Mouse (Mus musculus) hindbrain, embryonic 15.5 days (tissue): Measurements from ENCODE around the gene Gtpbp1. TPM values are rescaled to one million over a fixed set of nuclear protein-coding genes. Genes with fewer than 3 reads are reported as not detected.

ENCODE experiments used
- ATAC-seq: fragments of 200-750 bp; cut with Nextera tagmentation; 2 replicates; pipeline ENCODE4 v1.8.0; 2017; ENCODE audit warnings: low read depth, moderate number of reproducible peaks, moderate TSS enrichment; ENCODE audit not compliant: low FRiP score
- H3K27ac ChIP-seq: fragments of 300-500 bp; sonication (generic); replicated peaks from 2 replicates; pipeline ENCODE4 v1.5.1; 2015; ENCODE audit warnings: mild to moderate bottlenecking, inconsistent platforms
- H3K27me3 ChIP-seq: fragments of 300-500 bp; sonication (generic); 2 replicates; pipeline ENCODE4 v1.6.1; 2015; ENCODE audit warnings: control low read depth, inconsistent platforms
- H3K36me3 ChIP-seq: fragments of 300-500 bp; sonication (generic); 2 replicates; pipeline ENCODE4 v1.6.1; 2015; ENCODE audit warnings: control low read depth, inconsistent platforms
- H3K4me1 ChIP-seq: fragments of 300-500 bp; sonication (generic); replicated peaks from 2 replicates; pipeline ENCODE4 v1.6.1; 2015; ENCODE audit warnings: control low read depth, inconsistent platforms
- H3K4me2 ChIP-seq: fragments of 300-500 bp; sonication (generic); 2 replicates; pipeline ENCODE4 v1.6.1; 2015; ENCODE audit warnings: moderate library complexity, mild to moderate bottlenecking, inconsistent platforms
- H3K4me3 ChIP-seq: fragments of 300-500 bp; sonication (generic); 2 replicates; pipeline ENCODE4 v1.5.1; 2015; ENCODE audit warnings: mild to moderate bottlenecking, inconsistent platforms
- H3K9ac ChIP-seq: fragments of 300-500 bp; sonication (generic); 2 replicates; pipeline ENCODE4 v1.6.1; 2015; ENCODE audit warnings: inconsistent platforms
- H3K9me3 ChIP-seq: fragments of 300-500 bp; sonication (generic); 2 replicates; pipeline ENCODE4 v1.6.1; 2016; ENCODE audit warnings: control low read depth, inconsistent platforms
- WGBS: fragments of 180-500 bp; shearing (Covaris S2); methylation state at CpG from one replicate; pipeline ENCODE4 v1.1.7; 2015; 5-methylcytosine and 5-hydroxymethylcytosine counted together
- polyA plus RNA-seq: library from polyadenylated mRNA; unstranded; fragments of >200 nt; fragmentation: Nextera tagmentation; extraction: Ambion mirVana; gene quantifications from 2 replicates; pipeline ENCODE4 v1.2.1, GENCODE M21; 2015

Gene Gtpbp1
- polyA plus RNA-seq, 1 experiment from 2014 or later: 50.1 TPM

- no peaks in the 10 kb centered on the region for H3K36me3 ChIP-seq
- peak overlapping the region; percentile 90 for H3K4me2 ChIP-seq
- ATAC-seq: no peak
- H3K27me3 ChIP-seq: no peaks in the 10 kb centered on the region
- H3K27ac ChIP-seq: peak overlapping the region; percentile 94
- H3K9me3 ChIP-seq: no peaks in the 10 kb centered on the region
- peaks cover 70% of the 10 kb centered on the region for H3K4me1 ChIP-seq
- peak overlapping the region; percentile 95 for H3K4me3 ChIP-seq
- 0% methylated on average over 33 of the region's 33 CpGs for WGBS
- peak overlapping the region; percentile 90 for H3K9ac ChIP-seq
Observed at GRCm38 (mm10) chr15:79687175-79687574, 3.5 kb upstream of the Gtpbp1 start.

- H3K27me3 ChIP-seq: no peaks in the 10 kb centered on the region
- H3K4me2 ChIP-seq: peak within 1 kb of the TSS; percentile 90
- peak within 1 kb of the TSS; percentile 94 for H3K27ac ChIP-seq
- H3K4me3 ChIP-seq: peak within 1 kb of the TSS; percentile 95
- no peaks in the 10 kb centered on the region for H3K36me3 ChIP-seq
- no peaks in the 10 kb centered on the region for H3K9me3 ChIP-seq
- H3K9ac ChIP-seq: peak within 1 kb of the TSS; percentile 90
- ATAC-seq: peak; percentile 44
- peaks cover 70% of the 10 kb centered on the region for H3K4me1 ChIP-seq
- WGBS: under 1% methylated on average over 69 of the region's 72 CpGs
Observed at GRCm38 (mm10) chr15:79687646-79688267, 2.9 kb upstream of the Gtpbp1 start, which contains the start of gene Josd1. TSS of gene Josd1 (minus strand) at chr15:79687919.

GRCm38 (mm10) chr15:79688268-79688956 lies 2.2 kb upstream of the Gtpbp1 start:
- Histone ChIP-seq H3K4me2 (peak overlapping the region; percentile 90), H3K4me1 (peaks cover 68% of the 10 kb centered on the region), H3K27me3 (no peaks in the 10 kb centered on the region), H3K9ac (peak overlapping the region; percentile 90), H3K36me3 (no peaks in the 10 kb centered on the region), H3K4me3 (peak overlapping the region; percentile 95), H3K27ac (peak overlapping the region; percentile 94), H3K9me3 (no peaks in the 10 kb centered on the region)
- 6% methylated on average over 8 of the region's 8 CpGs for WGBS
- ATAC-seq: no peak

GRCm38 (mm10) chr15:79689662-79690425 lies 801 bp upstream of the Gtpbp1 start:
- 16% methylated on average over 24 of the region's 24 CpGs for WGBS
- H3K36me3 ChIP-seq: peaks cover 3% of the 10 kb centered on the region; the same call in 1 of the 2 replicates
- no peaks in the 10 kb centered on the region for H3K9me3 ChIP-seq
- H3K9ac ChIP-seq: no peak overlapping the region
- H3K4me3 ChIP-seq: peak overlapping the region; percentile 76
- ATAC-seq: no peak
- H3K27ac ChIP-seq: peak overlapping the region; percentile 26
- H3K4me1 ChIP-seq: peaks cover 62% of the 10 kb centered on the region
- H3K27me3 ChIP-seq: no peaks in the 10 kb centered on the region
- H3K4me2 ChIP-seq: peak overlapping the region; percentile 57

- Histone ChIP-seq H3K4me1 (peaks cover 50% of the 10 kb centered on the region), H3K4me3 (peak overlapping the region; percentile 76), H3K27ac (peak overlapping the region; percentile 86), H3K9ac (peak overlapping the region; percentile 79), H3K36me3 (peaks cover 3% of the 10 kb centered on the region; the same call in 1 of the 2 replicates), H3K4me2 (peak overlapping the region; percentile 92), H3K9me3 (no peaks in the 10 kb centered on the region), H3K27me3 (no peaks in the 10 kb centered on the region)
- peak; percentile 19; the same call in 1 of the 2 replicates for ATAC-seq
- under 1% methylated on average over 49 of the region's 53 CpGs for WGBS
Observed at GRCm38 (mm10) chr15:79691023-79691508, 421 bp downstream of the Gtpbp1 start.

- peaks cover 49% of the 10 kb centered on the region for H3K4me1 ChIP-seq
- no peaks in the 10 kb centered on the region for H3K27me3 ChIP-seq
- no peak overlapping the region for H3K27ac ChIP-seq
- no peak overlapping the region for H3K4me3 ChIP-seq
- WGBS: 71% methylated on average over 5 of the region's 5 CpGs
- no peak overlapping the region for H3K9ac ChIP-seq
- peaks cover 6% of the 10 kb centered on the region; the same call in 1 of the 2 replicates for H3K36me3 ChIP-seq
- no peak for ATAC-seq
- peak overlapping the region; percentile 92 for H3K4me2 ChIP-seq
- no peaks in the 10 kb centered on the region for H3K9me3 ChIP-seq
Observed at GRCm38 (mm10) chr15:79692334-79692733, 1.7 kb downstream of the Gtpbp1 start.

- Histone ChIP-seq H3K27me3 (no peaks in the 10 kb centered on the region), H3K36me3 (peaks cover 6% of the 10 kb centered on the region; the same call in 1 of the 2 replicates), H3K9me3 (no peaks in the 10 kb centered on the region), H3K9ac (no peak overlapping the region), H3K27ac (no peak overlapping the region), H3K4me2 (no peak overlapping the region), H3K4me3 (no peak overlapping the region), H3K4me1 (peaks cover 44% of the 10 kb centered on the region)
- ATAC-seq: no peak
- WGBS: 88% methylated on average over 11 of the region's 11 CpGs
Observed at GRCm38 (mm10) chr15:79693740-79694139, 3.1 kb downstream of the Gtpbp1 start.

GRCm38 (mm10) chr15:79694512-79694911 lies 3.9 kb downstream of the Gtpbp1 start:
- Histone ChIP-seq H3K9me3 (no peaks in the 10 kb centered on the region), H3K36me3 (peaks cover 6% of the 10 kb centered on the region; the same call in 1 of the 2 replicates), H3K4me1 (peaks cover 41% of the 10 kb centered on the region), H3K9ac (no peak overlapping the region), H3K4me3 (no peak overlapping the region), H3K27me3 (no peaks in the 10 kb centered on the region), H3K27ac (no peak overlapping the region), H3K4me2 (no peak overlapping the region)
- ATAC-seq: no peak
- 94% methylated on average over 4 of the region's 4 CpGs for WGBS

GRCm38 (mm10) chr15:79695516-79695915 lies 4.9 kb downstream of the Gtpbp1 start:
- Histone ChIP-seq H3K4me1 (peaks cover 35% of the 10 kb centered on the region), H3K4me3 (no peak overlapping the region), H3K9me3 (no peaks in the 10 kb centered on the region), H3K27ac (no peak overlapping the region), H3K36me3 (peaks cover 6% of the 10 kb centered on the region; the same call in 1 of the 2 replicates), H3K4me2 (no peak overlapping the region), H3K9ac (no peak overlapping the region), H3K27me3 (no peaks in the 10 kb centered on the region)
- no peak for ATAC-seq
- 78% methylated on average over 3 of the region's 3 CpGs for WGBS

GRCm38 (mm10) chr15:79696508-79696907 lies 5.9 kb downstream of the Gtpbp1 start:
- Histone ChIP-seq H3K9me3 (no peaks in the 10 kb centered on the region), H3K4me2 (no peak overlapping the region), H3K4me3 (no peak overlapping the region), H3K36me3 (peaks cover 6% of the 10 kb centered on the region; the same call in 1 of the 2 replicates), H3K9ac (no peak overlapping the region), H3K4me1 (peaks cover 33% of the 10 kb centered on the region), H3K27me3 (no peaks in the 10 kb centered on the region), H3K27ac (peak overlapping the region; percentile 43; the same call in 1 of the 2 replicates)
- ATAC-seq: no peak
- WGBS: 92% methylated on average over 2 of the region's 2 CpGs

- Histone ChIP-seq H3K27ac (peak overlapping the region; percentile 43), H3K36me3 (peaks cover 6% of the 10 kb centered on the region; the same call in 1 of the 2 replicates), H3K4me3 (no peak overlapping the region), H3K9ac (no peak overlapping the region), H3K4me2 (no peak overlapping the region), H3K9me3 (no peaks in the 10 kb centered on the region), H3K4me1 (peaks cover 28% of the 10 kb centered on the region), H3K27me3 (no peaks in the 10 kb centered on the region)
- peak; percentile 51 for ATAC-seq
- WGBS: 54% methylated on average over 6 of the region's 6 CpGs
Observed at GRCm38 (mm10) chr15:79697011-79697410, 6.4 kb downstream of the Gtpbp1 start.
